Mouse (Mus musculus): Measurements from ENCODE around the gene Wnt5b.

Gene Wnt5b

DNA sequence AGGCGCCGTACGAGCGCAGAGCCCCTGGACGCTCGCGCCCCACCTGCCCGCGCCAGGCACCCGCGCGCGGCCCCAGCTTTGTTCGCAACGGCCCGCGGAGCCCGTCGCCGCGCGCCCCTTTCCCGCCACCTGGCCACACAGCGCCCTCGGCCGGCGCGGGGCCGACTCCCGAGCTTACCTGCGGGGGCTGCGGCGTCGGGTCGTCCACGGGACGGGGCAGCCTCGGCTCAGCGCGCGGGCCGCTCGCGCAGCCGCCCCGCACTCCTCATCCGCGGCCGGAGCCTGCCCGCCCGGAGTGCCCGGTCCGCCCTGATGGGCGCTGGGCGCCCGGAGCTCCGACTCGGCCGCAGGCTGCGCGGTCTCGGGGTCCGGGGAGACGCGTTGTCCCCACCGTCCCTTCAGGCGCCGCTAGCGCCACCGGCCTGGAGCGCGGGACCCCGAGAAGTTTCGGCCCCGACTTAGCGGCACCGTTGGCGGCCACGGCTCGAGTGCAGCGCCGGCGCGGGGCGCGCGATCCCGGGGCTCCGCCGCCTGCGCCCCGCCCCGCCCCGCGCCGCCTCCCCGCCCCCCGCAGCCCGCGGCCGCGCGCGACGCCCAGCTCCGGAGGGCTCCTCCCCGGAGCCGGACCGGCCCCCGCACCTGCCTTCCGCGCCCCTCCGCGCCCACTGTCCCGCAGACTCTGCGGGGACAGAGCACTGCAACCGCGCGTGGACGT is at the start of gene Wnt5b:
Gene Wnt5b (minus strand): TSS at position 545 of the 715 bp plus-strand sequence.
- no peak for DNase-seq (ENCODE audit: low read depth, low spot score)

GRCm38 (mm10) chr6:119590872-119591271 is 46.7 kb upstream of the Wnt5b start:
- DNase-seq (ENCODE audit: low read depth, low spot score), result no peak

GRCm38 (mm10) chr6:119587897-119588296 is 43.8 kb upstream of the Wnt5b start:
- DNase-seq (ENCODE audit: low read depth, low spot score), result no peak

GRCm38 (mm10) chr6:119587454-119587853 is 43.3 kb upstream of the Wnt5b start:
- no peak for DNase-seq (ENCODE audit: low read depth, low spot score)

- no peak for DNase-seq (ENCODE audit: low read depth, low spot score)
Observed at GRCm38 (mm10) chr6:119585652-119586375, 41.7 kb upstream of the Wnt5b start.

DNA sequence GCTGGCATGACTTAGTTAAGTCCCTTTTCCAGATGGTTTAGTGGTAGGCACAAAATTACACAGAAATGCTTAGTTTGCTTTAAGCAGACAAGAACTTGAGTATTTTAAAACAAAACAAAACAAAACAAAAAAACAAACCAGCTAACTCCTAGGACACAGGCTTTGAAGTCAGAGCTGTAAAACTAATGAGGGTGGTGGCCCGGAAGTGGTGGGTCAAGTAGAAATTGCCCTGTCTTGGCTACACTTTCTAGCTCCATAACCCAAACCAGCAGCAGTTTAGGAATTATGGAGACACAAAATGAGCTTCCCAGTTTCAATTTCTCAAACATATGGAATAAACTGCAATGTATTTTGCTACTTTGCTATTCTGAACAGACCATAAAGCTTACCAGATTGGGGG is 39.9 kb upstream of the Wnt5b start:
- no peak for DNase-seq (ENCODE audit: low read depth, low spot score)

GRCm38 (mm10) chr6:119583165-119583564 is 39.0 kb upstream of the Wnt5b start:
- no peak for DNase-seq (ENCODE audit: low read depth, low spot score)

GRCm38 (mm10) chr6:119576706-119577105 is 32.6 kb upstream of the Wnt5b start:
- DNase-seq (ENCODE audit: low read depth, low spot score), result no peak

DNA sequence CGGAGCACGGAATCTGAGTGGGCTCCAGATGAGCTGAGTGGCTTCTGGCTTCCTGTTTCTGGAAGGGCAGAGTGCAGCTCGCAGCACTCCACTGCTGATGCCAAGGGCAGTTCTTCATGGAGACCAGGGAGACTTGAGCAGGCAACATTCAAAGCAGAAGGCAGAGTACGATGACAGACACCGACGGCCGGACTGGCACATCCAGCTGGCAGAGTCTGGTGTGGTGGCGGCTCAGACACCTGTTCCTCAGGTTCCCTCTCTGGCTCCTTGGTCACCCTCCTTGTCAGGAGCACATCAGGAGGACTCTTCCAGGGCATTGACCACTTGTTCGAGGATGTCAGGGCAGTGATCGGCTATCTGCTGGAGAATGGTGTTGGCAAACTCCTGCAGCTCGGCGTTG is 31.2 kb upstream of the Wnt5b start:
- DNase-seq (ENCODE audit: low read depth, low spot score), result no peak

DNA sequence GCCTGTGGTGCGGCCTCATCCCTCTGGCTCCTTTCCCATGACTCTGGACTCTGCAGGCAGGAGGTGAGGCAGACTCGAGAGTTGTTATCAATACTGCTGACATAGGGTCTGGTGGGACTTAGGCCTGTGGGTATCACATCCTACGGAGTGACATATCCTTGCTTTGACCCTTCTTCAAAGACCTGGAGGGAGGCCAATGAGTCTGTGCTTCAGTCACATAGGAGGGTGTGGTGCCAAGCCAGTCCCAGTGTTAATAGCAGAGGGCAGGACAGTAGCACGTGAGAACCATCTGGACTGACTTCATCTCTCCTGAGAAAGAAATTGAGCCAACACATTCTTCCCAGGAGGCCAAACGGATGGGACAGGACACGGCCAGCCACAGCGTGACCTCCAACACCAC is 28.1 kb upstream of the Wnt5b start:
- no peak for DNase-seq (ENCODE audit: low read depth, low spot score)

- no peak for DNase-seq (ENCODE audit: low read depth, low spot score)
Observed at GRCm38 (mm10) chr6:119570797-119571196, 26.6 kb upstream of the Wnt5b start.

DNA sequence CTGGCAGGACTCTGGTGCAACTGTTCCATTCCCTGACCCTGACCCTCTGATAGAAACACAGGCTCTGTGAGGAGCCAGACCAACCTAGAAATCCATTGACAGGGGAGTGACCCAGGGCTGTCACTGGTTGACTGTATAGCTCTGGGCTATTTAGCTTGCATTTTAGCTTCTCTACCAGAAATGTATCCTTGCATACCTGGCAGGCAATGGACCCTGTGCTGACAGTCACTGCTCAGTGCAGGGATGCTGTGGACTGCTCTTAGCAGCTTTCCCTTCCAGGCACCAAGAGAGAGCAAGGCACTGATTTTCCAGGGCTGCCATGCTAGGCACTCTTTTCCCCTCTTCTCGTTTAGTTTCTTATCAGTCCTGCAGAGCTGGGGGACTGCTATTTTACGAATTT is 24.2 kb upstream of the Wnt5b start:
- DNase-seq (ENCODE audit: low read depth, low spot score), result no peak

DNA sequence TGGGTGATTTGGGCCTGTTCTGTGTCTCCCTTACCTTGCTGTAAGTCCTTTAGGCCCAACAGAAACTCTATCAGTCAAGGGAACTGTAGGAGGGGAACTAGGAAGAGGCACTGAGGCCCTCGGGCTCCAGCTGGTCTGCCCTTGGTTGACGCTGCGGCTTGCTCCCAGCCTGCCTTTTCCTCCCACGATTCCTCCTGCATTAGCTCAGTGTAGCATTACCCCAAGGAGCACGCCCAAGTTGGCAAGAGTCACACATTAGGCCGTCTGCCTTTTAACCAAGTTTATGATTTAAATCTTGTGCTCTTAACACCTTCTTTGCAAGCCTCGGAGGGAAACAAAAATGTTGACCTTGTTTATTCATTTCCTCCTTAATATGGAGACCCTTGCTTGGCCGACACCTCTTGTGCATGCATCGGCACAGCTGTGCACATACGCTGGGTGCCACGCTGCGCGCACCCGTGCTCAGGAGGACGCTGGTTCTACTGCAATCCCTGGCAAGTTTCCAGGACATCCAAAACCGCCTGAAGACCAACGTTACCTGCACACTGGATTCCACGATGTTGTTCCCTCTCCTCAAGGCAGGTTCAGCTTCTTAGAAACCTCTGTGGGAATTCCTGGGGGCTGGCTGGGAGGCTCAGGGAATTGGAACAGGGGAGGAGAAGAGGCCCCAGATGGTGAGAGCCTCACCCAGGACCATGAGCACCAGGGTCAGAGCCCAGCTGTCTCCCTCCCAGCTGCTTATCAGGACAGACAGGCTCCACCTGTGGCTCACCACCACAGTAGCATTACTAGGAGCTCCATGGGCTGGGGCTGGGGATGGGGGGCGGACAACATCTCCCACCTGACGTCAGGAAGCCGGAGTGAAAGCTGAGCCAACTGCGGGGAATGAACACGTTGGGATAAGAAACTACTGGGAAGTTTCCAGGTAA is 21.6 kb upstream of the Wnt5b start:
- DNase-seq (ENCODE audit: low read depth, low spot score), result no peak

GRCm38 (mm10) chr6:119562558-119562957 is 18.4 kb upstream of the Wnt5b start:
- no peak for DNase-seq (ENCODE audit: low read depth, low spot score)

DNA sequence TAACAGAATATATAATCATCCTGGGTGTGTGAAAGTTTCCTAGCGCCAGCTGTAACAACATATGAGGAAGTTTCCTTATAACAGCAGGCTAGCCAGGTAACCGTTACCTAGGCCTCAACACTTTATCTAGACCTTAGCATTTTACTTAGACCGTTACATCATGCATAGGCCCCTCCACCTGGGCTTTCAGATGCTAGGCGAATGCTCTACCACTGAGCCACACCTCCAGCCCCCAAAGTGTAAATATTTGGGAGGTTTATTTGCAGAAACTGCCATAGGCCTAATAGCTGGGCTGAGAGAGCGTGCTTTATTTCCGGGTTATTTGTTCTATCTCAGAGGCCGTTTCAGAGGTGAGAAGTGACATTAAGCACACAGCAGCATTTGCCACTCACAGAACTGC is 14.7 kb upstream of the Wnt5b start:
- DNase-seq (ENCODE audit: low read depth, low spot score), result no peak

- DNase-seq (ENCODE audit: low read depth, low spot score), result no peak
Observed at GRCm38 (mm10) chr6:119554439-119554838, 10.3 kb upstream of the Wnt5b start.

DNA sequence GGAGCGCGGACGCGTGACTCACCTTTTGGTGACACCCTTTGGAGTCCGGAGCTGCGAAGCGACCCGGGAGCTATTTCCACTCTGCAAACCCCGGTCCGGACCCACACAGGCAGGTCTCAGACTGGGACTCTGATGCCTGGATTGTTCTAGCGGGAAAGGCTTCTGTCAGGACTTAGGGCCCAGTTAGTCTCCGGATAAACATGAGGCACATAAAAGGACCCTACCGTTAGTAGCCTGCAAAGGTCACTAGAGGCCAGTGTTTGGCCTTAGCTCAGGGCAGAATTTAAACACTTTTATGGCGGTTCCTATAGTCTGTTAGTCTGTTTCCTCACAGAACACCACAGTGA is 344 bp upstream of the Wnt5b start:
- DNase-seq (ENCODE audit: low read depth, low spot score), result no peak

- DNase-seq (ENCODE audit: low read depth, low spot score), result no peak
Observed at GRCm38 (mm10) chr6:119543456-119543802, 718 bp downstream of the Wnt5b start.

DNA sequence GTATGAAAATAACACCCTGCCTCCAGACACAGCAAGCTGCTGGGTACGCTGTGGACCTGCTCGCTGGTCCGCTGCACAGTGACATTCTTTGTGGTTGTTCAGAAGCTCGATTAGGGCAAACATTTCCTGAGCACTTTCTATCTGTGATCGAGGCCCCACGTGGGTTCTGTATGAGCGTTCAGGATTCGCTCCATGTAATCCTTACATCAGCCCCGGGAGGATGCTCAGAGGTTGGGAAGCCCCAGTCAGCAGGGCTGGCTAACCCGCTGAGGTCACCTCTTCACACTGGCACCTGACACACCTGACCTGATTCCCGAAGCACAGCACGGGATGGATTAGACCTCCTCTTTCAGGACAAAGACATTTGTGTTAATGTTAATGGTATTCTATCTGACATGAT is 8.3 kb downstream of the Wnt5b start:
- DNase-seq (ENCODE audit: low read depth, low spot score), result no peak

GRCm38 (mm10) chr6:119533170-119533709 is 10.9 kb downstream of the Wnt5b start:
- DNase-seq (ENCODE audit: low read depth, low spot score), result no peak

GRCm38 (mm10) chr6:119529659-119530058 is 14.5 kb downstream of the Wnt5b start:
- DNase-seq (ENCODE audit: low read depth, low spot score), result no peak

- no peak for DNase-seq (ENCODE audit: low read depth, low spot score)
Observed at GRCm38 (mm10) chr6:119526498-119526897, 17.6 kb downstream of the Wnt5b start.
